Mouse (Mus musculus): ENCODE data around the gene Wdr31.

DNA sequence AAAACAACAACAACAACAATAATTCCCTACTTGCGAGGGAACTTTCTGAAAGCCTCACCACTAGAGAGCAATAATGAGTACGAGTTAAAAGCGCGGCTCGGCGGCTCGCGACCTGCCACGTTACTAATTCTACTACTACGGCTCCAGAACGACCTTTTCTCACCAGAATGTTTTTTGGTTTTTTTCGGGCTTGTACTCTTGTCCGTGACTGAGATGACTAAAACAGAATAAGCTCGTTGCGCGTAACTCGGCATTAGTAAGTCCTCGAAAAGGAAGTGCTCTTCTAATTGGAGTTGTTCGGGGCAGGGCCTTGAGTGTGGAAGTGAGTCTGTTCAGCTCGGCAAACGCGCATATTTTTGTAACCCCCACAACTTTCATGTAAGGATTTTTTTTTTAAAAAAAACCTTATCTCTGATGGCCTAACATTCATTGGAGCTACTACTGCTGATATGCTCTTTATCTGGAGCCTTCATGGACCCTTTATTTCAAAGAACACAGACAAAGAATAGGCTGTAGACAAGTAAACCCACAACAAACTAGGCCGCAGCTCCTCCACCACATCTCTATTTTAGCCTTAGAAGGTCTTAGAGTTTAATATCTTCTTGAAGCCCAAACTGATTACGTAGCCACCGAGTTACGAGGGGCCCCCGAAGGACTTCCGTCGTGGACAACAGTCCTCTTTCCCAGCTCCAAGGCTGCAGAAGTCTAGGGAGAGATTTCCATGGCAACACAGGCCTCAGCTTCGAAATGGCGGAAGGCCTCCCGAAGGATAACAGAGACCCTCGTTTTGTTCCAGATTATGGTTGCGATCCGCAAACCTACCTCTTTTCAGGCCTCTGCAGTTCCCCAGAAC is 62.7 kb downstream of the Wdr31 start:
- TF ChIP-seq CTCF (IDR thresholded peaks at IDR 0.05; ENCODE audit: borderline replicate concordance, extremely low read depth, insufficient read depth, insufficient read length) (peak; percentile 60; the same call in 1 of the 2 replicates), POLR2A (IDR thresholded peaks at IDR 0.05; ENCODE audit: borderline replicate concordance, extremely low read depth, insufficient read depth, insufficient read length, poor library complexity, severe bottlenecking) (peak; percentile 15; the same call in 1 of the 2 replicates)

Data from brain, embryonic 14.5 days (tissue).